Mouse (Mus musculus): ENCODE data around the gene Cby3.
"Not testable (repeated sequence)": the region's sequence is repeated elsewhere in the genome, so short reads cannot be mapped to it uniquely, and the experiment has no call there.

The Cby3 gene

GRCm38 (mm10) chr11:50354162-50354561 is at the start of gene Cby3:
TSS of gene Cby3 (plus strand) at chr11:50354462.
- DNase-seq = no peak

GRCm38 (mm10) chr11:50312803-50313202 is 41.5 kb upstream of the Cby3 start:
- no peak for DNase-seq

- not testable (repeated sequence) for DNase-seq
These were observed 34.9 kb upstream of the Cby3 start for GRCm38 (mm10) chr11:50319343-50319742.

GRCm38 (mm10) chr11:50321239-50321638 is 33.0 kb upstream of the Cby3 start:
- no peak for DNase-seq

GRCm38 (mm10) chr11:50322345-50322744 is 31.9 kb upstream of the Cby3 start:
- no peak for DNase-seq

- DNase-seq = no peak
These were observed 30.4 kb upstream of the Cby3 start for GRCm38 (mm10) chr11:50323843-50324242.

- no peak for DNase-seq
These were observed 29.4 kb upstream of the Cby3 start for GRCm38 (mm10) chr11:50324751-50325471.

- peak; percentile 98 for DNase-seq
These were observed 28.6 kb upstream of the Cby3 start, which contains the start of gene Canx for GRCm38 (mm10) chr11:50325496-50326301. TSS of gene Canx (minus strand) at chr11:50325673.

- DNase-seq = no peak
These were observed 27.8 kb upstream of the Cby3 start for GRCm38 (mm10) chr11:50326302-50326966.

GRCm38 (mm10) chr11:50328075-50328625 is 26.1 kb upstream of the Cby3 start:
- no peak for DNase-seq

GRCm38 (mm10) chr11:50329378-50329777 is 24.9 kb upstream of the Cby3 start:
- no peak for DNase-seq

- no peak for DNase-seq
These were observed 21.1 kb upstream of the Cby3 start for GRCm38 (mm10) chr11:50333181-50333580.

GRCm38 (mm10) chr11:50336126-50336525 is 18.1 kb upstream of the Cby3 start:
- DNase-seq = no peak

- no peak for DNase-seq
These were observed 17.4 kb upstream of the Cby3 start for GRCm38 (mm10) chr11:50336891-50337290.

- no peak for DNase-seq
These were observed 8.8 kb upstream of the Cby3 start for GRCm38 (mm10) chr11:50345486-50345885.

GRCm38 (mm10) chr11:50346256-50347032 is 7.8 kb upstream of the Cby3 start:
- no peak for DNase-seq

GRCm38 (mm10) chr11:50352177-50352576 is 2.1 kb upstream of the Cby3 start:
- no peak for DNase-seq

- DNase-seq = no peak
These were observed 589 bp downstream of the Cby3 start for GRCm38 (mm10) chr11:50354851-50355250.

- DNase-seq = no peak
These were observed 1.1 kb downstream of the Cby3 start for GRCm38 (mm10) chr11:50355395-50355794.

- peak; percentile 55 for DNase-seq
These were observed 4.9 kb downstream of the Cby3 start for GRCm38 (mm10) chr11:50358950-50359861.

- not testable (repeated sequence) for DNase-seq
These were observed 7.0 kb downstream of the Cby3 start for GRCm38 (mm10) chr11:50361282-50361681.
